Mouse (Mus musculus) neutrophil, adult 5-6 weeks (primary cell): ENCODE measurements around the gene Dscam. TPM values are rescaled to one million over a fixed set of nuclear protein-coding genes. Genes with fewer than 3 reads are reported as not detected.

Source experiments
- ATAC-seq: fragments of 151-379, 151-347 bp; 2 replicates; pipeline ENCODE4 v1.8.0; 2017; ENCODE audit warnings: mild to moderate bottlenecking, moderate TSS enrichment; ENCODE audit not compliant: insufficient number of reproducible peaks, poor library complexity, low FRiP score, severe bottlenecking; ENCODE audit errors: extremely low read depth
- total RNA-seq: library from RNA; stranded (forward); fragments of 200-1000 nt; gene quantifications from 2 replicates; pipeline ENCODE4 v1.2.3, GENCODE M21; 2017

Gene Dscam
- 0.23 TPM in 1 of 2 replicates, not detected in the other for total RNA-seq

DNA sequence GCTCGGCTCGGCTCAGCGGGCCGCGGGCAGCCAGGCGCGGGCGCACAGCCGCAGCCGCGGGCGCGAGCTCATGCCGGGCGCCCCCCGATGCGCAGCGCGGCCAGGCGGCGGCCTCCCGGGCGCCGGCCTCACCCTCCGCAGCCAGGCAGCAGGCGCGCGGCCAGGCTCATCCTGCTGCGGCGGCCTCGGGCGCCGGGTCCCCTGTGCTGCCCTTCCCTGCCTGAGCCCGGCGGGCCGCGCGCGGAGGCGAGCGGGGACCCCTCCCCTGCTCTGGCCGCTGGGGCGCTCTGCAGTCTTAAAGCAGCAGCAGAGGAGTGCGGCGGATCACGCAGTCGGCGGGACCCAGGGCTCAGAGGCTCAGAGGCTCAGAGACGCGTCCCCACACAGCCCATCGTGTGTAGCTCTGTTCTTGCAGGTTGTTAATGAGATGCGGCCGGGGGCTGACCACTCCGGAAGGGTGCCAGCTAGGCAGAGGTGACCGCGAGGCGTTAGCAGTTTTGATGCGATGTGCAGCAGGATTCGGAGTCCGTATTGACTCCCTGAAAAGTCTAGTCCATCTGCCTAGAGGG, at the start of gene Dscam:
TSS of gene Dscam (minus strand) at position 240 of the 569 bp plus-strand sequence.
- no peak for ATAC-seq

DNA sequence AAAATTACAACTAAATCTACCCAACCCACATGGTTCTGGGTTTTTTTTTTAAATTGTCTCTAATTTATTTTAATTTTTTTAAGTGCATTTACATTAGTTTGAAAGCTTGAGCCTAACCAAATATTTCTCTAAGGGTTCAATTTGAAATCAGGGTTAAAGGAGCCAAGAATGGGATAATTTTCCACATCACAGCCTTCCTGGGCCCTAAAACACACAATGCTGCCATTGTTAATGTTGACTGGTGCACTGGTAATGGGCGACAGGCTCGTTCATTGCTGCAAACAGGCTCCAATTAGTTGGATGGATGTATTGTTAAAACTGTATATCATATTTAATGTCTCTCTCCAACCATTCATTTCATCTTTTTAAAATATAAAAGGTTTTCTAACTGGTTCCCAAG, 48.8 kb upstream of the Dscam start:
- ATAC-seq: no peak

DNA sequence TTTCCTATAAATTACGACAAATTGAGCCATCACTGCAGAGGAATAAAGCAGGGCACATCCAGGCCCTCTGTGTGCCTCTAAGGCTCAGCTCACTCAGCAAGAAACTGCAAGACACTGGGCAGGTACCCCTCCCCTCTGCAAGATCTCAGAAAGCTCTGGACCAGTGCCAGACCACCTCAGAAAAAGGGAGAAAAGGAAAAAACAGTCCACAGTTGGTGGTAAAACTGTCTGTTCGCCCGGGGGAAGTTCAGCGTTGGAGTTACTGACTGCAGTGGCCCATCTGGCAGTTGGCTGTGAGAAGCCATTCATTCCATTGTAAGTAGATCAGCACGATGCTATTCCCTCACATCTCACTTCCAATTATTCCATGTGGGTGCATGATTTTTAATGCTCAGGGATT, 39.4 kb upstream of the Dscam start:
- ATAC-seq: no peak

DNA sequence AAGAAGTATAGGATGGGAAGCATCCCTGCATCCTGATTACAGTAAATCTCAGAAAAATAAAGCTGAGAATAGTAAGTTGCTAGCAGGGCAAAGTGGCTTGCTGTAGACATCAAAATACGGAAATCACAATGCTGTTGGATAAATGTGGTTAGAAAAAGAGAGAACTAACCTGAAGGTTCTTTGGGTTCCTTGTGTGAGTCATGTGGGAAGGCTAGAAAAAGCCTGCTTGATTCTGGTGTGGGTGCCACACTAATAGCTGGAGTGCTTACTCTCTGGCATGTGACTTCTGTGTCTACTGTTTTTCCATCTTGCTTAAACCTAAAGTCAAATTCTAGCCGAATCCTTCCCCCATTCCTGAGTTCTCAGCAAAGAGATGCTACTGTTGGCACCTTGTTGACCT, 37.7 kb upstream of the Dscam start:
- no peak for ATAC-seq

DNA sequence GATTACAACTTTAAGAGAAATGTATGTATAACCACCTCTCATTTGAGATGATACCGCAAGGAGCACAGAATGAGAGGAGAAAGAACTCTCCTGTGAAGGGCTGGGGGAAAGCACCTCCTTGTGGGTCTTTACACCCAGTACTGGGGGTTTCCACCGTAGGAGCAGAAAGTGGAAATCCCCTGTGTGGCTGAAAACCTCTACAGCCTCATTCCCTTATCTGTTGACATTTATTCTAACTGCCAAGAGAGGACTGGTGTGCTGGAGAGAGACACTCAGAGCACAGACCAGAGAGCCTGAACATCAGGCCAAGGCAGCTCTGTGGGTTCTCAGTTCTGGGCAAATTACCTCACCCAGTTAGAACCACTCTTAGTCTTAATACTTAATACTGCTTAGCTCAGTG, 33.5 kb upstream of the Dscam start:
- no peak for ATAC-seq

DNA sequence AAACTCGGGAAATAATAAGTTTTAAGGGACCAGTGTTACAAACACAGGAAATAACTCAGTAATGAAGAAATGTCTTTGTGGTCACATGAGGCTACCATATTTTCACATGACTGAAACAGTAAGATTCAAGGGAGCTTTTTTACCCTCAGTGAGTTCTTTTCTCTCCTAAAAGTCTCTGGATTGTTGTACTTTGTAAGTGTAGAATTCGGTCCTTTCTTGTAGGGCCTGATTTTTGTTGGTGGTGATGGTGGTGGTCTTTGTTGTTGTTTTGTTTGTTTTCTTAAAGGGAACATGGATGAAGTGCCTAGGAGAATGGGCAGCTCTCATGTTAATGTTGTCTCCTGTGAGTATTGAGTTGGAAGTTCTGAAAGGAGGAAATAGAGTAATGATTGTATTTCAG, 33.0 kb upstream of the Dscam start:
- no peak for ATAC-seq

DNA sequence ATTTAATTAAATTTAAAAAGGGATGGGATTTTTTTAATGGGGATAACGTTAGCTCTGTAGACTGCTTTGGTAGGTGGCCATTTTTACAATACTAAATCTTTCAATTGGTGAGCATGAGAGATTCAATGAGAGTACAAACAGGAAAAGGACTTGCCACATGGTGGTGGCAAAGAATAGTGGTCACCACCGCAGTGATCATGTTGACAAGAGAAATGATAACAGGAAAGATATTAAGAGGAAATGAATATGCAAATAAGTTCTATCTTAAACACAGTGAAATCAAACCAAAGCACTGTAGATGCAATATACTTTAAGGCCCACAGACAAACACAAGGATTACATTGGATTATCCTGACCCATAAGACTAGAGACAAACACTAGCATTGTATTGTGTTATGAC, 24.1 kb upstream of the Dscam start:
- no peak for ATAC-seq

DNA sequence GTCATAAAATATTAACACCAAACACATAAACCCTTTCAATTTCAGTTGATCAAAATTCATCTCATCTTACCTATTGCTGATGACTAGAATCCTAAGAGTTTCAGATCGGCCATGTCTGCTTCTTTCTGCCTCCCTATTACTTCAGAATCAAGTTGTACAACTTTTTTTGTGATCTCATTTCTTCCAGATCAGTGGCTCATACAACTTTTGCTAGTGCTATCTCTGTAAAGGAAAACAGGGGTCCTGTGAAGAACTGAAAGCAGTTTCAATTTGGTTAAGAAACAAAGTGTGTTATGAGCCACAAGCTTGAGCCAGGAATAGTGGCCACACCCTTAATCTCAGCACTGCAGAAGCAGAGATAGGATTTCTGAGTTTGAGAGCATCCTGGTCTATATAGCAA, 23.6 kb upstream of the Dscam start:
- ATAC-seq: no peak

DNA sequence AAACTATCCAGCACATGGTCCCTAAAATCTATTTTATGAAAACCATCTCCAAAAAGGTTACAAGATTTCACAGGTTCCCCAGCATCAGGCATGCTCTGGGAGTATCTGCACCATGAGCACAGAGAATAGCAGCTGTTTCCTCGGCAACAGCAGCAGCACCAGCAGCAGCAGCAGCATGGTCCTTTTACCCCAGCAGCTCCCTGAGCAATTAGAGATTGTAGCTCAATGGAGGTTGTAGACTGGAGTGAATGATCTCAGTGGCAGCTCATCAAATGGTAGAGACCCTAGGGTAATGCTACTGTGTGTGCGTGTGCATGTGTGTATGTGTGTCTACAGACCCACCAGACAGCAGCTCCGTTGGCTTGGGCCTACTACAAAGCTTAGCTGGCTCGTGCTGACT, 21.7 kb upstream of the Dscam start:
- no peak for ATAC-seq

DNA sequence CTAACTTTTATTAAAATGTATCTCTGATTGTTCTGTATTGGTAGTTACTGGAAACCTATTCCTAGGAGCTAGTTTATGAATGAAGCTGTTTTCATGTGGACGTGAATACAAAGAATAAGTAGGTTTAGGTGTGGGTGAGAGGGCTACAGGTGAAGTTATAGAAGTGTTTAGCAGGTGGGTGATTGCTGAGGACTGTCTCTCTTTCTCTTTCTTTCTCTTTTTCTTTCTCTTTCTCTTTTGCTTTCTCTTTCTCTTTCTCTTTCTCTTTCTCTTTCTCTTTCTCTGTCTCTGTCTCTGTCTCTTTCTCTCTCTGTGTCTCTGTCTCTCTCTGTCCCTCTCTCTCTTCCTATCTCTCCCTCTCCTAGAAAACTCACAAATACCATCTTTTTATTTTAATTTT, 20.1 kb upstream of the Dscam start:
- ATAC-seq: no peak

DNA sequence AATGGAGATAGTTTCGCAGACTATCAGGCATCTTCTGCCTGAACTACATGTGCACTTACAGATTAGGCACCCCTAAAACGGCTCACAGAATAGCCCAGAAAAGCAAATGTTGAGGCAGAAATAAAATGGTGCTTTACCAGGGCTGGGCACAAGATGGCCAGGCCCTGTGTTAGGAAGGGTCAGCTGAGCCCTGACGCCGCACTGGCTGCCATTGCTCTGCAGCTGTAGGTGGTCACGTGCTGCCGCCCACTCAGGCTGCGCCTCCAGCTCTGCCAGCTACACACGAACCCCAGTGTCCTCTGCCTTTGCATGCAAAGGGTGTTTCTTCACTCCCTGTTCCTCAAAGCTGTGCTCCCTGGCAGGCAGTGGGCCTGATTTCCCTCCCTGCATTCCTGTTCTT, 948 bp upstream of the Dscam start:
- no peak for ATAC-seq

DNA sequence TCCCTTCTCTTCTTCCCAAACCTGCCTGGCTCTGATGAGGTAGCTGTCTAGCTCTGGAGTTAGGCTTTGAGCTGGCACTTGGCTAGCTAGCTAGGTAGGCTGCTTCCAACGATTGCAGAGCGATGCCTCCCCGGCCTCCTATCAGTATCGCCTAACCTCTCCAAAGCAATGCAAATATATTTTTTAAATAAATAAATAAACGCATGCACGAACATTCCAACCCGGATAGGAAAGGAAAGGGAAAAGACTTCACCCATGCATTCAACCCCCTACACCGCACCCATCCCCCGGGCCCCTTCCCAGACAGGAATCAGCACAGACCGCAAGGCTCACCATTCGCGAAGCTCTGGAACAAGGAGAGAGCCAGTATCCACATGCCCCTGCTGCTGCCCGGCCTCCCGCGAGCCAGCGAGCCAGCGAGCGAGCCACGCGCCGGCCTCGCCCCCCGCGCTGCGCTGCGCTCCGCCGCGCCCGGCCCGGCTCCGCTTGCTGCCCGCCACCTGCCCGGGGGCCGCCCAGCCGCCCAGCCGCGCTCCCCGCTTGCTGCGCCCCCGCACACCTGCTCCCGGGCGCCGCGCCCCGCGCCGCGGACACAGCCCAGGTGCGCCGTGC, 545 bp downstream of the Dscam start:
- no peak for ATAC-seq

DNA sequence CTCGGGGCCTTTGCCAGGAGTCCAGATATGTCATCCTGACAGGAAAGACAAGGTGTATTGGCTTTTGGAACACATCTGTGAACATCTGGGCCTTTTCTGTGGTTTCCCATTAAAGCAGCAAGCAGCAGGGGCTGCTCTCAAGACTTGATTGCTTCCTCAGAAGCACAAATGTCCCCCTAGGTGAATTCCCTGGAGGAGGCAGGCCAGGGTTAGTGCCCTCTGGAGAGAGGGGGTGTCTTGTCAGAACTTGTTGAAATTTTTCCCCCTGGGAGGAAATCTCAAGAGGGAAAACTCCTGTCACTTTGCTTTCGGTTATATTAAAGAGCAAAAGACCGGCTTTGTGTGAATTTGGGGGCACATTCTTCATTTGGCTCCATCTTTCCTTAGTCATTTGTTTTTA, 1.9 kb downstream of the Dscam start:
- ATAC-seq: no peak

DNA sequence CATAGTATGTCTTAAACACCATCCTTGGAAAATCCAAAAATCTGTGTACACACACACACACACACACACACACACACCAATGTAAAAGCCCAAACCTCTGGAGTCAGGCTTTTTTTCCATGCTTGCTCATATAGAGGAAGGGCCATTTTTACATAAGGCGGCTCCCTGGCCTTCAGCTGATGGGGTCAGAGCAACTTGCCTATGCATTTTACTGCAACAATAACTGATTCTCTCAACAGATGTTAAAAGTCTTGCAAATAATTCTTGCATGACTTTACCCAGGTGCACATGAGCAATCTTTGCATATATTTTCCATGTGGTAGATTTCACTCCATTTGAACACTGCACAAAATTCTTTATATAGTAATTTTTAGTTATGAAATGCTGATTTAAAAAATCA, 2.5 kb downstream of the Dscam start:
- ATAC-seq: no peak

DNA sequence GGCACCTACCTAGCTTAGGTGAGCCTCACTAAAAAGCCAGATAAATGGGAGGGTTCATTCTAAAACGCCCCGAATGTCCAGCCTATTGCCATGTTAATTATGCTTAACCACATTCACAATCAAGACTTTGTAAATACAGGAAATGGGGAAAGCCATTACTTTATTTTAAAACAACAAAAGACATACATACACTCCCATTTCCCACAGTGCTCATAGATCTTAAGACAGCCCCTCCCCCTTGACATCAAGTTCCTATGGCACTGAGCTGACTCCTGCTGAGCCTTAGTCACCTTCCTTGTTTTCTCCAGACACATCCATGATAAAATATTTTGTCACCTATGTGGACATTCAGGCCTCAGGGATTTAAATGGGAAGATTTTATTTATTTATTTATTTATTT, 4.4 kb downstream of the Dscam start:
- no peak for ATAC-seq

DNA sequence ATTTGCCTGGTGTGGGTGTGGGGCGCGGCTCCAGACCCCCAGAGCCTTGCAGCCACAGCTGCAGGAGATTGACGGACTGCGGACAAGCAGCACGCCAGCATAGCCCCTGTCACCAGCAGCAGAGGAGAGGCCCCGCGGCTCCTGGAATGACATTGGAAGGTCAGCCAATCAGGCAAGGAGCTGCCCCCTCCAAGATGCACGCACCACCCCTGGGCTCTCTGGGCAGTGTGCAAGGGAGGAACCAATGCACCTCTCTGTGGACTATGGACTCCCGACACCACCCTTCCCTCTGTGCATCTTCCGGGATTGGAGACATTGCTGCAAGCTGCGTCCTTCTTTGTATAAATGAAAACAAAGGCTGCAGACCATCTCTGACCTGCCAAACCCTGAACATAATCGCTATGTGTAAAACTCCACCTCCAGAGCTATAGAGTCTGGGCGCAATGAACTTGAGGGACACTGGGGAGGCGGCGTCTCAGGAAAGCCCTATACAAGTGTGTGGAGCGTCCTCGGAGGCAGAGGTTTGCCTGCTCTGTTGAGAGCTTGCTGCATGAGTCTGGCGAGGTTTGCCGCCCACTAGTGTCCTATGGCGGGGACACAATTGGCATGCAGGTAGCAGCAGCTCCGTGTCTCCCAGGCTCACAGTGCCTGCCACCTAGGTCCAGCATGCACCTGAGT, 5.0 kb downstream of the Dscam start:
- peak; percentile 19; the same call in 1 of the 2 replicates for ATAC-seq

DNA sequence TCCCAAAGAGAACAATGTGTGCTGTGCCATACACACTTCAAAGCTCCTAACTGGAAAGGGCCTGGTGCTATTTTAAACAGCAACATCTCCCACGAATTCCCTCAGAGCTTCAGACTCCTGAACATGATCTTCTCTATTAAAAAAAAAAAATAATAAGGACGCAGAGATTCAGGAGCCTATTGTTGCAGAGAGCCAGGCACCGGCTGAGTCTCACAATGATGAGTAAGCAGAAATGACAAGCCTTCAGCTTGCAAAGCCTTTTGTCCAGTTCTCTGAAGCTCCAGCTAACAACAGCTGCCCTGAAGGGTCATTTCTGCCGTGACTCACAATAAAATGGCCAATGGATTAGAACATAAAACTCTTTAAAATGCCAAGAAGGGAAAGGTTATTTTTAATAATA, 12.3 kb downstream of the Dscam start:
- ATAC-seq: no peak

DNA sequence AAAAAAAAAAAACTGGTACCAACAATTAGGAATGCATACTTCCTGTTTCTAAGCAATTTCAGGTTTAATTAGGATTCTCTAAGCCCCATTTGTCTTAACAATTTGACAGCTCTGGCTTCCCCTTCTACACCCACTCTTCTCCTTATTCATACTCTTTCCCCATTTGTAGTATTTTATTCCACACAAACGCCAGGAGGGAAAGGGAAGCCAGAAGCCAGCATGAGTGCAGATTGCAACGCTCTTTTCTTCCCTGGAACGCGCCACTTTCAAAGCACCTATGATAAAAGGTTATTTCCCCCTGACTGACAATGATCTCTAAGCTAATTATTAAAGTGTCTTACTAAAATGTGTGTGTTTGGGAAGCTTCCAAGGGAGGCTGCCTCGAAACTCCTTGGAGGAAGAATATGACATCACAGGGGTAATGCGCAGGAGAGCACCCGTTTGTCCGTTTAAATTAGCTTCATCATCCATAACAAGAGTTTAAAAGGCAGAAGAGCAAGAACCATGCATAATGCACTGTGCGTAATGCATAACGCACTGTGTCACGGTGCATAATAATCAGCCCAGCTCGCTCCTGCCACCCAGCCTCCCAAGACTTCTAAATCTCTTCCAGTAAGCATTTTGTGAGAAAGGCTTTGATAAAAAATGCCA, 25.9 kb downstream of the Dscam start:
- ATAC-seq: no peak

DNA sequence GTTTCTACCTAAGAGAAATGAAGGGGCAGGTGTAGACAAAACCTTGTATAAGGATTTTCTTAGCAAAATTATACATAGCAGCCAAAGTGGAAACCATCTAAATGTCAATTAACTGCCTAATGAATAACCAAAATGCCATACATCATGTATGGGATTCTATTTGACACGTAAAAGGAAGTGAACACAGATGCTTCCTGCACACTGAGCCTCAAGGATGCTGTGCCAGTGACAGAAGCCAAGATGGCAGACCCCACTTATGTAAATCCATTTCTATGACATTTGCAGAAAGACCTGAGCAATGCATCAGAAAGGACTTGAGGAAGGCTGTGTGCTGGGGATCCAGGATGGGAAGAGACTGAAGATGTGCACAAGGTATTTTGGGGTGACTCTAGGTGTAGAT, 28.6 kb downstream of the Dscam start:
- no peak for ATAC-seq
